13 mouse cellular contexts compared by ENCODE assay signal in genomic region chr10:66547660-66548059, GRCm38 (mm10).
"Had no signal": no experiment of that assay in that cellular context is flagged by ENCODE, and none has a peak within 500 bp of the region (broad histone marks: within the 10 kb centered on the region; RNA-seq: fewer than 3 reads in every experiment).

No protein-coding gene starts in this region.

- H3K9me3 ChIP-seq: limb, embryonic 13.5 days; liver, embryonic 13.5 days had no signal

- H3K9ac ChIP-seq: limb, embryonic 13.5 days; liver, embryonic 13.5 days had no signal

- H3K4me1 ChIP-seq: liver, embryonic 13.5 days had no signal

- DNase-seq: layer of hippocampus, adult 9-11 months; liver; liver, embryonic 13.5 days; lung, adult 2 months; lung, postnatal 14 days; lung, postnatal 4 days; thymus, adult 18-20 months; thymus, postnatal 36 days had no signal

- H3K4me2 ChIP-seq: limb, embryonic 13.5 days; liver, embryonic 13.5 days; midbrain, embryonic 11.5 days had no signal

- H3K27me3 ChIP-seq: liver, embryonic 13.5 days had no signal

- H3K27ac ChIP-seq: layer of hippocampus, adult 2 months; left cerebral cortex, adult 2 months; limb, embryonic 13.5 days; liver, embryonic 13.5 days had no signal

- ATAC-seq: intestine, postnatal 0 days had no signal

- H3K4me3 ChIP-seq: layer of hippocampus, adult 2 months; left cerebral cortex, adult 2 months; limb, embryonic 13.5 days; liver, embryonic 13.5 days had no signal

- H3K36me3 ChIP-seq: limb, embryonic 13.5 days; liver, embryonic 13.5 days had no signal
